Mouse (Mus musculus) monocyte, adult 2 months (primary cell): ENCODE data around the gene Zmym4.
A peak's percentile ranks its signal among the peaks of the same experiment; 100 is the strongest.

Experiments used
- DNase-seq, 2 experiments: peaks; one replicate each; pipeline ENCODE4 v3.0.0; 2022; ENCODE audit warnings: low spot score in 2 of 2, low read depth in 1 of 2

Gene Zmym4

GRCm38 (mm10) chr4:126943421-126943820, 24.5 kb downstream of the Zmym4 start:
- DNase-seq: no peak

GRCm38 (mm10) chr4:126942846-126943245, 25.1 kb downstream of the Zmym4 start:
- no peak for DNase-seq

GRCm38 (mm10) chr4:126927701-126928100, 40.2 kb downstream of the Zmym4 start:
- no peak for DNase-seq

GRCm38 (mm10) chr4:126889879-126890278, 78.1 kb downstream of the Zmym4 start:
- DNase-seq: no peak

GRCm38 (mm10) chr4:126885953-126886352, 82.0 kb downstream of the Zmym4 start:
- DNase-seq: no peak

- no peak for DNase-seq
These were observed 84.3 kb downstream of the Zmym4 start for GRCm38 (mm10) chr4:126883602-126884001.

- DNase-seq: no peak
These were observed 88.2 kb downstream of the Zmym4 start for GRCm38 (mm10) chr4:126879560-126880275.

GRCm38 (mm10) chr4:126872717-126873116, 95.2 kb downstream of the Zmym4 start:
- no peak for DNase-seq

GRCm38 (mm10) chr4:126868699-126869098, 99.2 kb downstream of the Zmym4 start:
- DNase-seq: no peak

- no peak for DNase-seq
These were observed 106.2 kb downstream of the Zmym4 start for GRCm38 (mm10) chr4:126861514-126862266.

GRCm38 (mm10) chr4:126860268-126860986, 107.5 kb downstream of the Zmym4 start:
- DNase-seq: no peak

- no peak for DNase-seq
These were observed 115.0 kb downstream of the Zmym4 start for GRCm38 (mm10) chr4:126852971-126853370.

GRCm38 (mm10) chr4:126850778-126851080, 117.2 kb downstream of the Zmym4 start:
- no peak for DNase-seq

GRCm38 (mm10) chr4:126850019-126850777, 117.7 kb downstream of the Zmym4 start:
- DNase-seq: no peak

- no peak for DNase-seq
These were observed 121.0 kb downstream of the Zmym4 start for GRCm38 (mm10) chr4:126846971-126847370.

- no peak for DNase-seq
These were observed 122.3 kb downstream of the Zmym4 start for GRCm38 (mm10) chr4:126845664-126846063.

- no peak for DNase-seq
These were observed 125.0 kb downstream of the Zmym4 start for GRCm38 (mm10) chr4:126842911-126843310.

GRCm38 (mm10) chr4:126840996-126841560, 126.9 kb downstream of the Zmym4 start:
- DNase-seq: no peak

- DNase-seq: peak; percentile 13 to 49
These were observed 128.1 kb downstream of the Zmym4 start for GRCm38 (mm10) chr4:126839873-126840272.

- no peak for DNase-seq
These were observed 129.1 kb downstream of the Zmym4 start for GRCm38 (mm10) chr4:126838799-126839198.

GRCm38 (mm10) chr4:126831122-126831521, 136.8 kb downstream of the Zmym4 start:
- no peak for DNase-seq
